Mouse (Mus musculus) lung, adult 2 months (tissue): ENCODE data around the gene Fxyd5.

Experiments
- CTCF ChIP-seq: fragments of 200-500 bp; IDR thresholded peaks from 2 replicates; pipeline ENCODE4 v1.5.1; 2011; ENCODE audit warnings: mild to moderate bottlenecking, low read length, control low read depth; ENCODE audit not compliant: insufficient read depth
- POLR2A ChIP-seq: fragments of 200-500 bp; IDR thresholded peaks from 2 replicates; pipeline ENCODE4 v1.6.1; 2011; ENCODE audit warnings: low read depth, mild to moderate bottlenecking, control low read depth, low read length, borderline replicate concordance; ENCODE audit errors: extremely low read depth

- no peak for TF ChIP-seq CTCF
- no peak for TF ChIP-seq POLR2A
Measured at GRCm38 (mm10) chr7:30996491-30996890, 45.8 kb downstream of the Fxyd5 start.
